Mouse (Mus musculus): ENCODE results near the gene Ptpn7.

- TF ChIP-seq CTCF (IDR thresholded peaks at IDR 0.05; ENCODE audit: low read depth) (no peak), EP300 (IDR thresholded peaks at IDR 0.05; ENCODE audit: low read depth) (no peak)
These were observed 47.1 kb upstream of the Ptpn7 start for GRCm38 (mm10) chr1:135085296-135085871.
